Mouse (Mus musculus) embryonic facial prominence, embryonic 15.5 days (tissue): Measurements from ENCODE around the gene Zfp879. TPM values are rescaled to one million over a fixed set of nuclear protein-coding genes. Genes with fewer than 3 reads are reported as not detected.
A peak's percentile ranks its signal among the peaks of the same experiment; 100 is the strongest.

Experiments used
- ATAC-seq: fragments of 200-750 bp; cut with Nextera tagmentation; 2 replicates; pipeline ENCODE4 v1.8.0; 2017; ENCODE audit warnings: low read depth, moderate TSS enrichment; ENCODE audit not compliant: insufficient number of reproducible peaks, low FRiP score, low TSS enrichment
- H3K27ac ChIP-seq: fragments of 300-500 bp; sonication (generic); replicated peaks from 2 replicates; pipeline ENCODE4 v1.5.1; 2015; ENCODE audit warnings: mild to moderate bottlenecking, inconsistent platforms
- H3K27me3 ChIP-seq: fragments of 300-500 bp; sonication (generic); 2 replicates; pipeline ENCODE4 v1.6.1; 2015; ENCODE audit warnings: inconsistent platforms
- H3K36me3 ChIP-seq: fragments of 300-500 bp; sonication (generic); 2 replicates; pipeline ENCODE4 v1.6.1; 2015; ENCODE audit warnings: mild to moderate bottlenecking, inconsistent platforms
- H3K4me1 ChIP-seq: fragments of 300-500 bp; sonication (generic); 2 replicates; pipeline ENCODE4 v1.6.1; 2015; ENCODE audit warnings: inconsistent platforms
- H3K4me2 ChIP-seq: fragments of 300-500 bp; sonication (generic); replicated peaks from 2 replicates; pipeline ENCODE4 v1.6.1; 2015; ENCODE audit warnings: mild to moderate bottlenecking, inconsistent platforms
- H3K4me3 ChIP-seq: fragments of 300-500 bp; sonication (generic); replicated peaks from 2 replicates; pipeline ENCODE4 v1.5.1; 2015; ENCODE audit warnings: mild to moderate bottlenecking, inconsistent platforms
- H3K9ac ChIP-seq: fragments of 300-500 bp; sonication (generic); 2 replicates; pipeline ENCODE4 v1.6.1; 2015; ENCODE audit warnings: inconsistent platforms
- H3K9me3 ChIP-seq: fragments of 300-500 bp; sonication (generic); replicated peaks from 2 replicates; pipeline ENCODE4 v1.6.1; 2016; ENCODE audit warnings: inconsistent platforms
- WGBS: fragments of 180-500 bp; shearing (Covaris S2); methylation state at CpG from one replicate; pipeline ENCODE4 v1.1.7; 2015; 5-methylcytosine and 5-hydroxymethylcytosine counted together
- polyA plus RNA-seq: library from polyadenylated mRNA; unstranded; fragments of >200 nt; fragmentation: Nextera tagmentation; extraction: Ambion mirVana; gene quantifications from 2 replicates; pipeline ENCODE4 v1.2.1, GENCODE M21; 2015

The Zfp879 gene
- 0.81 and 0.95 TPM in 2 replicates for polyA plus RNA-seq

- WGBS = 12% methylated on average over 22 of the region's 22 CpGs
- Histone ChIP-seq H3K27me3 (no peaks in the 10 kb centered on the region; the same call in 1 of the 2 replicates), H3K9me3 (no peaks in the 10 kb centered on the region), H3K4me3 (peak within 1 kb of the TSS; percentile 48), H3K36me3 (no peaks in the 10 kb centered on the region), H3K4me1 (peaks cover 14% of the 10 kb centered on the region), H3K9ac (peak within 1 kb of the TSS; percentile 41), H3K4me2 (peak within 1 kb of the TSS; percentile 57), H3K27ac (peak within 1 kb of the TSS; percentile 92)
- peak; percentile 91 for ATAC-seq
Observed at GRCm38 (mm10) chr11:50841023-50841735, at the start of gene Zfp879. Gene Zfp879, minus strand, starts transcription at chr11:50841552.

DNA sequence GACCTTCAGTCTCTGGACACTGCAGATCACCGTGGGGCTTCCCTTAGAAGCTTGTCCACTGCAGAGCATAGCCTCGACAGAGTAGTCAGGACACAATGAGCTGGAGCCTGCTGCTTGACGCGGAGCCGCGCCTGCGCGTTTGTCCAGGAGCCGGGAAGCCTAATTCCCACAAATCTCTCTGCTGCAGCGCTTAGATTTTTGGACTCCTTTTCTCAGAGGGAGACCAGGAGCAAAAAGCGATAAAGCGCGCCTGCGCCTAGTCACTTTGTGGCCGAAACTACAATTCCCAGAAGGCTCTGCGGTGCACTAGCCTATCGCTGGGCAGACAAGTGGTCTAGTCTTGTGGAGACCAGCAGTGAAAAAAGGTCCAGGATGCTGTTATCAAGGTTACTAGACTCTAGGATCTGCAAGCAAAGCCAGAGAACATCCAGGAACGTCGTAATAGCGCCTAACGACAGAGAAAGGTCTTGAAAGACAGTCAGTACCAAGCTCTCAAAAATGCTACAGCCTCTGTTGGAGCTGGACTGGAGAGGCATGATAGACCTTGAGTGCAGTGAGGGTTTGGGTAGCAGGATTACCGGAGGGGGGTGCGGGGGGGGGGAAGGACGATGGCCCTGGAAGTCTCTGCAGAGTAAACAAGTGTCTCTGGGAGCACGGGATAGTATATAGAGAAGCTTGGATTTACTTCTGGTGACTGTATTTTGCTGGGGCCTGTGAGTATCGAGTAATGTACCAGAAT, 46.2 kb upstream of the Zfp879 start, which contains the start of gene Zfp454:
Zfp454 (minus strand) TSS at position 262 of the 739 bp plus-strand sequence.
- WGBS = 7% methylated on average over 26 of the region's 26 CpGs
- Histone ChIP-seq H3K9me3 (no peaks in the 10 kb centered on the region), H3K36me3 (peaks cover 26% of the 10 kb centered on the region), H3K4me3 (peak within 1 kb of the TSS; percentile 51), H3K27ac (peak within 1 kb of the TSS; percentile 70; the same call in 1 of the 2 replicates), H3K27me3 (no peaks in the 10 kb centered on the region), H3K4me2 (peak within 1 kb of the TSS; percentile 76), H3K4me1 (peaks cover 11% of the 10 kb centered on the region), H3K9ac (peak within 1 kb of the TSS; percentile 43)
- ATAC-seq = peak; percentile 90

DNA sequence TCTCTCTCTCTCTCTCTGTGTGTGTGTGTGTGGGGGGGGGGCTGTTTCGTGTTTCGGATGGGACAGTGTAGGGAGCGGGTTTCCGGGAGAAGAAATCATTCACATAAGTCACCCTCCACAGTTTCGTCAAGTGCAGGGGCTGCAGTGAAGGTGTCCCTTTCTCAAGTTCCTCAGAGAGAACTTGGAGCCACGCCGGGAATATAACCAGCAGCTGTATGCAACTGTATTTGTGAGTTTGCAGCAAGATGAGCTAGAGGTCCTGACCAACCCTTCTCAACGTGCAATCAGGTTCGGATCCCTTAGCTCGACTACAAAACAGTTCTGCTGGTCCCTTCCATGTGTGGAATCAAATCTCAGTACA, 45.6 kb upstream of the Zfp879 start:
- no peaks in the 10 kb centered on the region for H3K27me3 ChIP-seq
- peak overlapping the region; percentile 43 for H3K9ac ChIP-seq
- peak overlapping the region; percentile 51 for H3K4me3 ChIP-seq
- 4% methylated on average over 10 of the region's 10 CpGs for WGBS
- H3K27ac ChIP-seq = peak overlapping the region; percentile 70; the same call in 1 of the 2 replicates
- H3K9me3 ChIP-seq = no peaks in the 10 kb centered on the region
- peak overlapping the region; percentile 76 for H3K4me2 ChIP-seq
- peaks cover 32% of the 10 kb centered on the region for H3K36me3 ChIP-seq
- H3K4me1 ChIP-seq = peaks cover 11% of the 10 kb centered on the region
- peak; percentile 61; the same call in 1 of the 2 replicates for ATAC-seq

- WGBS = 34% methylated on average over 8 of the region's 8 CpGs
Observed at GRCm38 (mm10) chr11:50886231-50886932, 45.0 kb upstream of the Zfp879 start.

DNA sequence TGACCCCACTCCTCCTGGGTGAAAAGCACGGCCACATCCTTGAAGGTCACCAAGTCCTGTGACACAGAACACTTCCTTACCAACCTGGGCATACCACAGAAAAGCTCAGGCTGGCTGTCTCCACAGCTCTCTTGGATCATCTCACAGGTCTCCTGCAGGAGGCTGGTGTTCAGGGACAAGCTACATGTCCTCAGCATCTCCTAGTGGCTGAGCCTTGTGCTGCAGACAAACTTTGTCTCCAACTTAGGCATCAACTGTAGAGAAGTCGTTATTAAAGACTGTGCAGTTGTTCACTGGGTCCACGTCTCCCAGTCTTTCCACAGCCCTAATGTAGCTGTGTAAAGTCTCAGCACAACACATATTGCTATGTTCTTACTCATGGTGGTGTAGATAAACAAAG, 42.4 kb upstream of the Zfp879 start:
- no peak overlapping the region for H3K4me3 ChIP-seq
- no peaks in the 10 kb centered on the region for H3K27me3 ChIP-seq
- H3K36me3 ChIP-seq = peaks cover 57% of the 10 kb centered on the region
- H3K9ac ChIP-seq = no peak overlapping the region
- ATAC-seq = no peak
- no peak overlapping the region for H3K27ac ChIP-seq
- H3K4me2 ChIP-seq = no peak overlapping the region
- no peaks in the 10 kb centered on the region for H3K9me3 ChIP-seq
- peaks cover 11% of the 10 kb centered on the region for H3K4me1 ChIP-seq
- 86% methylated on average over 3 of the region's 3 CpGs for WGBS

More at GRCm38 (mm10) chr11:50886231-50886932, 45.0 kb upstream of the Zfp879 start:
- Histone ChIP-seq H3K9me3 (no peaks in the 10 kb centered on the region), H3K4me3 (peak overlapping the region; percentile 51), H3K27me3 (no peaks in the 10 kb centered on the region), H3K27ac (no peak overlapping the region), H3K36me3 (peaks cover 36% of the 10 kb centered on the region), H3K9ac (peak overlapping the region; percentile 43), H3K4me2 (peak overlapping the region; percentile 76), H3K4me1 (peaks cover 11% of the 10 kb centered on the region)
- ATAC-seq = no peak

DNA sequence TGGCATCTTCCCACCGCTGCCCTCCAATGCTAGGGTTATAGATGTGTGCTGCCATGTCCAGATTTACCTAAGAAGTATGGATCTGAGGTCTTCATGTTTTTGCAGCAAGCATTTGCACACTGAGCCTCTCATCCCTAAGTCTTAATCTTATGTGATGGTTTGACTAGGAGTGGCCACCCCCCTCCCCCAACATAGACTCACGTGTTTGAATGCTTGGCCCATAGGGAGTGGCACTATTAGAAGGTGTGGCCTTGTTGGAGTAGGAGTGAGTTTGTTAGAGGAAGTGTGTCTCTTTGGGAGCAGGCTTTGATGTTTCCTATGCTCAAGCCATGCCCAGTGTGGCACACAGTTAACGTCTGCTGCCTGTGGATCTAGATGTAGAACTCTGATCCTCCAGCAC, 37.3 kb upstream of the Zfp879 start:
- Histone ChIP-seq H3K4me1 (no peaks in the 10 kb centered on the region), H3K4me2 (no peak overlapping the region), H3K9me3 (peaks cover 11% of the 10 kb centered on the region), H3K4me3 (no peak overlapping the region), H3K36me3 (peaks cover 83% of the 10 kb centered on the region), H3K9ac (no peak overlapping the region), H3K27ac (no peak overlapping the region), H3K27me3 (no peaks in the 10 kb centered on the region)
- WGBS = 90% methylated on average over 3 of the region's 3 CpGs
- ATAC-seq = no peak

- no peak overlapping the region for H3K27ac ChIP-seq
- H3K27me3 ChIP-seq = peaks cover 64% of the 10 kb centered on the region
- H3K4me1 ChIP-seq = peaks cover 12% of the 10 kb centered on the region
- 0 out of 2 replicates have a peak, but pooled peaks cover 3% of the 10 kb centered on the region for H3K9me3 ChIP-seq
- no peak overlapping the region for H3K9ac ChIP-seq
- WGBS = under 1% methylated on average over 71 of the region's 72 CpGs
- H3K4me3 ChIP-seq = peak overlapping the region; percentile 44
- peak; percentile 31; the same call in 1 of the 2 replicates for ATAC-seq
- H3K4me2 ChIP-seq = peak overlapping the region; percentile 83
- H3K36me3 ChIP-seq = no peaks in the 10 kb centered on the region
Observed at GRCm38 (mm10) chr11:50850989-50851601, 9.7 kb upstream of the Zfp879 start.

GRCm38 (mm10) chr11:50850177-50850735, 8.9 kb upstream of the Zfp879 start, which contains the start of gene Grm6:
Gene Grm6, plus strand, starts transcription at chr11:50850685.
- no peak for ATAC-seq
- Histone ChIP-seq H3K4me3 (peak within 1 kb of the TSS; percentile 44), H3K9ac (no peak within 1 kb of the TSS), H3K4me2 (peak within 1 kb of the TSS; percentile 83), H3K36me3 (no peaks in the 10 kb centered on the region), H3K4me1 (peaks cover 12% of the 10 kb centered on the region), H3K27me3 (peaks cover 64% of the 10 kb centered on the region), H3K27ac (no peak within 1 kb of the TSS), H3K9me3 (0 out of 2 replicates have a peak, but pooled peaks cover 3% of the 10 kb centered on the region)
- 5% methylated on average over 11 of the region's 11 CpGs for WGBS

DNA sequence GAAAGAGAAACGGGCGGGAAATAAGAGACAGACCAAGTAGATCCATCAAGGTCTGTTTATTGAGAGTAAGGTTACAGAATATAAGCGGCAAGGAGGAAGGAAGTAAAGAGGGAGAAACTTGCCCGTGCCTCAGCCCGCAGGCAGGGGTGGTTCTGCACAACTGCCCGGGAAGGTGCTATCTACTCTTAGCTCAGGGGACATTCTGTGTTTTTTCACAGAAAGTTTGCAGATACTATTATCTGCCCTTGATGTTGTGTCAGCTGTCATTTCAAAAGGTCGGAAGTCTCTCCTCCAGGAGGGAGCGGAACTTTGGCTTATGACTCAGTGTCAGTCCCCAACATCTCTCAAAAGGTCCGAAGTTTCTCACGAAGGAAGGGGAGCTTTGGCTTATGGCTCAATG, 8.0 kb upstream of the Zfp879 start:
- no peaks in the 10 kb centered on the region for H3K36me3 ChIP-seq
- no peak overlapping the region for H3K4me2 ChIP-seq
- peaks cover 64% of the 10 kb centered on the region for H3K27me3 ChIP-seq
- no peak overlapping the region for H3K27ac ChIP-seq
- no peak overlapping the region for H3K9ac ChIP-seq
- 4% methylated on average over 10 of the region's 10 CpGs for WGBS
- H3K4me3 ChIP-seq = no peak overlapping the region
- ATAC-seq = no peak
- H3K4me1 ChIP-seq = peaks cover 12% of the 10 kb centered on the region
- 0 out of 2 replicates have a peak, but pooled peaks cover 3% of the 10 kb centered on the region for H3K9me3 ChIP-seq

- Histone ChIP-seq H3K27me3 (peaks cover 59% of the 10 kb centered on the region), H3K36me3 (no peaks in the 10 kb centered on the region), H3K4me3 (no peak overlapping the region), H3K4me2 (no peak overlapping the region), H3K4me1 (peaks cover 12% of the 10 kb centered on the region), H3K9ac (no peak overlapping the region), H3K27ac (no peak overlapping the region), H3K9me3 (0 out of 2 replicates have a peak, but pooled peaks cover 3% of the 10 kb centered on the region)
- ATAC-seq = no peak
- WGBS = 31% methylated on average over 3 of the region's 3 CpGs
Observed at GRCm38 (mm10) chr11:50848520-50849137, 7.3 kb upstream of the Zfp879 start.
